Mouse (Mus musculus) forebrain, embryonic 12.5 days (tissue): ENCODE data around the gene Usp7. TPM values are rescaled to one million over a fixed set of nuclear protein-coding genes. Genes with fewer than 3 reads are reported as not detected.
"Not testable (repeated sequence)": the region's sequence is repeated elsewhere in the genome, so short reads cannot be mapped to it uniquely, and the experiment has no call there.

Source experiments
- ATAC-seq: fragments of 200-750 bp; cut with Nextera tagmentation; 2 replicates; pipeline ENCODE4 v1.8.0; 2017; ENCODE audit warnings: moderate TSS enrichment; ENCODE audit not compliant: low FRiP score
- H3K27ac ChIP-seq: fragments of 300-500 bp; sonication (generic); 2 replicates; pipeline ENCODE4 v1.5.1; 2016; ENCODE audit warnings: mild to moderate bottlenecking
- H3K27me3 ChIP-seq: fragments of 300-500 bp; sonication (generic); 2 replicates; pipeline ENCODE4 v1.6.1; 2016; ENCODE audit warnings: mild to moderate bottlenecking
- H3K36me3 ChIP-seq: fragments of 300-500 bp; sonication (generic); replicated peaks from 2 replicates; pipeline ENCODE4 v1.6.1; 2016; ENCODE audit warnings: mild to moderate bottlenecking
- H3K4me1 ChIP-seq: fragments of 300-500 bp; sonication (generic); 2 replicates; pipeline ENCODE4 v1.6.1; 2016
- H3K4me2 ChIP-seq: fragments of 300-500 bp; sonication (generic); 2 replicates; pipeline ENCODE4 v1.6.1; 2016; ENCODE audit warnings: mild to moderate bottlenecking, moderate library complexity
- H3K4me3 ChIP-seq: fragments of 300-500 bp; sonication (generic); replicated peaks from 2 replicates; pipeline ENCODE4 v1.5.1; 2016; ENCODE audit warnings: mild to moderate bottlenecking
- H3K9ac ChIP-seq: fragments of 300-500 bp; sonication (generic); 2 replicates; pipeline ENCODE4 v1.6.1; 2016; ENCODE audit warnings: mild to moderate bottlenecking
- H3K9me3 ChIP-seq: fragments of 300-500 bp; sonication (generic); 2 replicates; pipeline ENCODE4 v1.6.1; 2016
- WGBS: fragments of 180-500 bp; shearing (Covaris S2); methylation state at CpG from one replicate; pipeline ENCODE4 v1.1.7; 2016; 5-methylcytosine and 5-hydroxymethylcytosine counted together
- polyA plus RNA-seq: library from polyadenylated mRNA; unstranded; fragments of >200 nt; fragmentation: Nextera tagmentation; extraction: Ambion mirVana; gene quantifications from 2 replicates; pipeline ENCODE4 v1.2.1, GENCODE M21; 2016

The Usp7 gene
- polyA plus RNA-seq, 1 experiment from 2014 or later: 41.8 TPM

DNA sequence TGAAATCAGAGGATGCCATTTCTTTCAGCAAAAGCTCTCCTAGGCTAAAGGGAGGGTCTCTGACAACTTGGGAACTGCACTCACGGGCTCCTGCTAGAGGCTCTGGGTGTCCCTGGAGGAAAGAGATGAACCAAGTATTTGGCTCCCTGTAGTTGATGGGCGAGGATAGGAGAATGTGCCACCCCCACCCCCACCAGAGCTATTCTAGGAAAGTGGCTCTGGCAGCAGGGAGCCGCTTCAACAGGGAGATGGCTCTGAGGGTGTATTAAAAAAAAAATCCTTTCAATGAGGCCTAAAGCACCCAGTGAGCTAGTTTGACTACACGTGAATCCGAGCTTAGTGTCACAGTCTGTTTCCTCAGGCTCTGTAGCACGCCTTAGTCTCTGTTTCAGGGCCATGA is 29.1 kb downstream of the Usp7 start:
- Histone ChIP-seq H3K9me3 (no peaks in the 10 kb centered on the region), H3K4me1 (no peaks in the 10 kb centered on the region), H3K4me3 (no peak overlapping the region), H3K36me3 (no peaks in the 10 kb centered on the region), H3K27ac (no peak overlapping the region), H3K4me2 (no peak overlapping the region), H3K9ac (no peak overlapping the region), H3K27me3 (no peaks in the 10 kb centered on the region; the same call in 1 of the 2 replicates)
- 69% methylated on average over 6 of the region's 6 CpGs for WGBS
- no peak for ATAC-seq

DNA sequence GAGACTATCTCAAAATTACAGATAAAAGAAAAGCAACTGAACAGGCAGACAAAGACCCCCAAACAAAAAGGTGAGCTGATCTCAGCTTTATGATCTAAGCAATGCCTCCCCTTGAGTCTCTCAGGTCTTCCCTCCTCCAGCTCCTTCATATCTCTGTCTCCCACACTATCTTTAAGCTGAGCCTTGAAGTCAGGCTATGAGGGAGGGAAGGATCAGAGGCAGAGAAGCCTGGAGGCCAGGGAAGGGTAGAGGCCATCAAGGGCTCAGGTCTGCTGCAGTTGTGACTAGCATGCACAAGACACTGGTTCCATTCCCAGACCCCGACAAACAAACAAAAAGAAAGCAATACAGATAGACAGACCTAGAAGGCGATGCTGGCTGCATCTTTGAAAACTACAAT is 30.2 kb downstream of the Usp7 start:
- Histone ChIP-seq H3K4me3 (no peak overlapping the region), H3K9ac (no peak overlapping the region), H3K36me3 (no peaks in the 10 kb centered on the region), H3K9me3 (no peaks in the 10 kb centered on the region), H3K27me3 (no peaks in the 10 kb centered on the region; the same call in 1 of the 2 replicates), H3K4me1 (no peaks in the 10 kb centered on the region), H3K27ac (no peak overlapping the region), H3K4me2 (no peak overlapping the region)
- no peak for ATAC-seq
- 90% methylated on average over 2 of the region's 2 CpGs for WGBS

DNA sequence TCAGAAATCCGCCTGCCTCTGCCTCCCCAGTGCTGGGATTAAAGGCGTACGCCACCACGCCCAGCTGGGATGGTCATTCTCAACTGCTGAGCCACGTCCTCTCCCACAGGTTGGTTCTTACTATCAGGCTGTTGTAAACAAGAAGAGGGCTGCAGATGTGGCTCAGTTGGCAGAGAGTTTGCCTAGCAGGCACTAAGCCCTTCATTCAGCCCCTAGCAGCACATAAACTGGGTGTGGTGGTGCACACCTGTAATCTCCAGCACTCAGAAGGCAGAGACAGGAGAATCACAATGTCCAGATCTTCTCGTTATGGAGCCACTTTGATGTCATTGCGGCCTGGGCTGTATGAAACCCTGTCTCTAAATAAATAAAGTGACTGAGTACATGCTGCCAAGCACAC is 31.1 kb downstream of the Usp7 start:
- no peak for ATAC-seq
- H3K9me3 ChIP-seq: no peaks in the 10 kb centered on the region
- no peaks in the 10 kb centered on the region for H3K36me3 ChIP-seq
- no peak overlapping the region for H3K4me2 ChIP-seq
- no peaks in the 10 kb centered on the region for H3K4me1 ChIP-seq
- no peak overlapping the region for H3K4me3 ChIP-seq
- no peak overlapping the region for H3K27ac ChIP-seq
- H3K9ac ChIP-seq: no peak overlapping the region
- 95% methylated on average over 7 of the region's 7 CpGs for WGBS
- no peaks in the 10 kb centered on the region; the same call in 1 of the 2 replicates for H3K27me3 ChIP-seq

DNA sequence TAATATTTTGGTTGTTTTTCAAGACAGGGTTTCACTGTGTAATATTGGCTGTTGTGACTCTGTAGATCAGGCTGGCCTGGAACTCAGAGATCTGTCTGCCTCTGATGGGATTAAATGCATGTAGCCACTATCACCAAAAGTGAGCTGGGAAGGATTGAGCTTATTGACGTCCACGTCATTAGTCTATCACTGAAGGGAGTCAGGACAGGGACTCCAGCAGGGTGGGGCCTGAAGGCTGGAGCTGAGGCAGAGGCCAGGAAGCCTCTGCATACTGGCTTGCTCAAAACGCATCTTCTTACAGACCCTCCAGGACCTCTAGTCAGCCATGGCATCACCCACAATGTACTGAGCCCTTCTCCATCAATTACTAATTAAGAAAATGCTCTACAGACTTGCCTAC is 33.1 kb downstream of the Usp7 start:
- Histone ChIP-seq H3K4me3 (no peak overlapping the region), H3K27me3 (no peaks in the 10 kb centered on the region), H3K27ac (no peak overlapping the region), H3K9me3 (no peaks in the 10 kb centered on the region), H3K9ac (no peak overlapping the region), H3K4me1 (no peaks in the 10 kb centered on the region), H3K4me2 (no peak overlapping the region), H3K36me3 (no peaks in the 10 kb centered on the region)
- ATAC-seq: no peak
- WGBS: 75% methylated on average over 3 of the region's 3 CpGs

DNA sequence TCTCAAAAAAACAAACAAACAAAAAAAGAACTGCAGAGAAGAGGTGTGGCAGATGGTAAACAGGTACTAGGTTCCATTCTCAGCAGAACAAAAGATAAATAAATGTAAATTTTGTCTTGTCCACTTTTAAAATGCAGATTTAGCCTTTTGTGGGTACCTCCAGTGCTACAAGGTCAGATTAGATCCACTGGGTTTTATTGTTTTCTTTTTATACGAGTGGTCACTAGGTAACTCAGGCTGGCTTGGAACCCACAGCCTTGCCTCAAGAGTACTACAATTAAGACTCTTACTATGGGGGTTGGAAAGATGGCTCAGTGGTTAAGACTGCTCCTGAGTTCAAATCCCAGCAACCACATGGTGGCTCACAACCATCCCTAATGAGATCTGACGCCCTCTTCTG is 33.9 kb downstream of the Usp7 start:
- WGBS: 81% methylated on average over 2 of the region's 2 CpGs
- H3K27ac ChIP-seq: no peak overlapping the region
- no peaks in the 10 kb centered on the region for H3K36me3 ChIP-seq
- no peak overlapping the region for H3K4me3 ChIP-seq
- no peaks in the 10 kb centered on the region for H3K9me3 ChIP-seq
- ATAC-seq: no peak
- no peaks in the 10 kb centered on the region for H3K4me1 ChIP-seq
- no peak overlapping the region for H3K4me2 ChIP-seq
- H3K9ac ChIP-seq: no peak overlapping the region
- H3K27me3 ChIP-seq: no peaks in the 10 kb centered on the region

- not testable (repeated sequence) for H3K4me3 ChIP-seq, H3K36me3 ChIP-seq, H3K9ac ChIP-seq, H3K27ac ChIP-seq, H3K27me3 ChIP-seq, H3K4me1 ChIP-seq, H3K9me3 ChIP-seq, H3K4me2 ChIP-seq, ATAC-seq
- 98% methylated on average over 5 of the region's 6 CpGs for WGBS
Observed at GRCm38 (mm10) chr16:8757586-8757985, 34.5 kb downstream of the Usp7 start.

DNA sequence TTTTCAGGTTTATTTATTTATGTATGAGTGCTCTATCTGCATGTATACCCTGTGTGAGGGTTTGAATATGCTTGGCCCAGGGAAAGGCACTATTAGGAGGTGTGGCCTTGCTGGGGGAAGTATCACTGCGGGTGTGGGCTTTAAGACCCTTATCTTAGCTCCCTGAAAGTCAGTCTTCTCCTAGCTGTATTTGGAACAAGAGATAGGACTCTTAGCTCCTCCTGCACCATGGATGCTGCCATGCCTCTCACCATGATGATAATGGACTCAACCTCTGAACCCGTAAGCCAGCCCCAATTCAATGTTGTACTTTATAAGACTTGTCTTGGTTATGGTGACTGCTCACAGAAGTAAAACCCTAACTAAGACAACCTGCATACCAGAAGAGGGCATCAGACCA is 39.8 kb downstream of the Usp7 start:
- WGBS: 90% methylated on average over 2 of the region's 2 CpGs
- no peaks in the 10 kb centered on the region for H3K27me3 ChIP-seq
- no peaks in the 10 kb centered on the region for H3K36me3 ChIP-seq
- H3K9ac ChIP-seq: no peak overlapping the region
- no peak overlapping the region for H3K4me3 ChIP-seq
- ATAC-seq: no peak
- H3K27ac ChIP-seq: no peak overlapping the region
- H3K4me1 ChIP-seq: no peaks in the 10 kb centered on the region
- no peaks in the 10 kb centered on the region for H3K9me3 ChIP-seq
- H3K4me2 ChIP-seq: no peak overlapping the region

- WGBS: 82% methylated on average over 5 of the region's 5 CpGs
- no peaks in the 10 kb centered on the region for H3K9me3 ChIP-seq
- ATAC-seq: no peak
- no peaks in the 10 kb centered on the region for H3K27me3 ChIP-seq
- H3K27ac ChIP-seq: no peak overlapping the region
- no peaks in the 10 kb centered on the region for H3K4me1 ChIP-seq
- no peak overlapping the region for H3K4me2 ChIP-seq
- no peak overlapping the region for H3K4me3 ChIP-seq
- no peak overlapping the region for H3K9ac ChIP-seq
- no peaks in the 10 kb centered on the region for H3K36me3 ChIP-seq
Observed at GRCm38 (mm10) chr16:8751555-8752235, 40.4 kb downstream of the Usp7 start.

DNA sequence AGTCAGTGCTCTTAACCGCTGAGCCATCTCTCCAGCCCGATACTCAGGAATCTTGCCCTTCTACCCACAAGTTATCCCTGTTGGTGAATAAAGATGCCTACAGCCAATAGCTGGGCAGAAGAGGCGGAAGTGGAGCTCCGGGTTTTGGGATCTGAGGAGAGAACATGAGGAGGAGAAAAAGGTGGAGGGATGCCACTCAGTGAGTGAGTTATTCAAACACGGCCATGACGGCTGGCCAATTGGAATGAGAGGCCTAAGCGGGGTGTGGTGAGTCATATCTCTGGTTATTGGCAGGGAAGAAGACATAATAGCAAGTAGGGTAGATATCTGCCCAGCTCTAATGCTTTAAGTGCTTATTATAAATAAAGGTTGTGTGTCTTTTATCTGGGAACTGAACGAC is 43.2 kb downstream of the Usp7 start:
- ATAC-seq: no peak
- H3K4me2 ChIP-seq: no peak overlapping the region
- no peaks in the 10 kb centered on the region for H3K4me1 ChIP-seq
- no peak overlapping the region for H3K9ac ChIP-seq
- 96% methylated on average over 8 of the region's 8 CpGs for WGBS
- no peaks in the 10 kb centered on the region for H3K9me3 ChIP-seq
- H3K36me3 ChIP-seq: no peaks in the 10 kb centered on the region
- no peak overlapping the region for H3K4me3 ChIP-seq
- H3K27ac ChIP-seq: no peak overlapping the region
- H3K27me3 ChIP-seq: no peaks in the 10 kb centered on the region

DNA sequence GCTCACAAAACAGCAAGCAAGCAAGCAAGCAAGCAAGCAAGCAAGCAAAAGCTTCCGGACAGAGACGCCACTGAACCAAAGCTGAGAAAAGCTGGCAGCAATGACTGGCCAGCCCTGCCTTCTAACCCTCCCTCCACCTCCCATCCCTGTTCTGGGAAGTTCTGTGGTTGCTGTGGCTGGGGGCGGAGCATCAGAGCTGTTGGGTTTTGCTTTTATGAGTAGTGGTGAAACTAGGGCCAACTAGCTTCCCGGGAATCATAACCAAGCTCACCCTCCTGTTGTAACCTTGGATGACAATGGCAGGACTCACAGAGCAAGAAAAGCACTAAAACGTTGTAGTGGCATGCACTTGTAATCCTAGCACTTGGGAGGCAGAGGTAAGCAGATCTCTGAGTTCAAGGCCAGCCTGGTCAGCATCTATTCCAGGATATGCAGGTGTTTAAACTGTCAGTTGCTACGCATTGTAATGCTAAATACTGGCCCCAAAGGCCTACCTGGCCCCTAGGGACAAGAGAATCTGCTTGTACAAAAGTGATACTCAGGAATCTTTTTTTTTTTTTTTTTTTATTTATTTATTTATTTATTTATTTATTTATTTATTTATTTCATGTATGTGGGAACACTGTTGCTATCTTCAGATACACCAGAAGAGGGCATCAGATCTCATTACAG is 43.8 kb downstream of the Usp7 start:
- Histone ChIP-seq H3K9me3 (no peaks in the 10 kb centered on the region), H3K4me3 (no peak overlapping the region), H3K36me3 (no peaks in the 10 kb centered on the region), H3K9ac (no peak overlapping the region), H3K4me1 (no peaks in the 10 kb centered on the region), H3K27ac (no peak overlapping the region), H3K27me3 (no peaks in the 10 kb centered on the region), H3K4me2 (no peak overlapping the region)
- ATAC-seq: no peak
- WGBS: 86% methylated on average over 6 of the region's 6 CpGs

DNA sequence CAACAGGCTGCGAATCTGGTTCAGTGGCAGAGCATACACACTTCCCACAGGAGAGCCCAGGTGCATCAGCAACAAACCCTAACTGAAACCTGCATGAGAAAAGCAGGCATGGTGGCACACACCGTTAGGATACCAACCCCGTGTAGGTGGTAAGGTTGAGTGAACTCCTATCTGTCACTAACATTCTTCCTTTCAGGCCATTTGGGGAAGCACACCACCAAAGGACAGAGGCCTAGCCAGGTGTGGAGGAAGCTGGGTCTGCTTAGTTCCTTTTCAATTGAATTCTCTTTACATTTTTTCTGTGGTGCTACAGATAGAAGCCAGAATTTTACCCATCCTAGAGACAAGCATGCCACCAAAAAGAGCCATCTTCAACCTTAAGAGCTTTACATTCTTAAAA is 44.3 kb downstream of the Usp7 start:
- ATAC-seq: no peak
- Histone ChIP-seq H3K4me2 (no peak overlapping the region), H3K4me3 (no peak overlapping the region), H3K9me3 (no peaks in the 10 kb centered on the region), H3K36me3 (no peaks in the 10 kb centered on the region), H3K4me1 (no peaks in the 10 kb centered on the region), H3K9ac (no peak overlapping the region), H3K27ac (no peak overlapping the region), H3K27me3 (0 out of 2 replicates have a peak, but pooled peaks cover under 1% of the 10 kb centered on the region)
- WGBS: 87% methylated on average over 3 of the region's 3 CpGs

GRCm38 (mm10) chr16:8746509-8746908 is 45.6 kb downstream of the Usp7 start:
- WGBS: 81% methylated on average over 2 of the region's 2 CpGs
- Histone ChIP-seq H3K27ac (no peak overlapping the region), H3K9me3 (no peaks in the 10 kb centered on the region), H3K36me3 (no peaks in the 10 kb centered on the region), H3K4me3 (no peak overlapping the region), H3K27me3 (0 out of 2 replicates have a peak, but pooled peaks cover 3% of the 10 kb centered on the region), H3K4me2 (no peak overlapping the region), H3K9ac (no peak overlapping the region), H3K4me1 (no peaks in the 10 kb centered on the region)
- no peak for ATAC-seq

GRCm38 (mm10) chr16:8745751-8746150 is 46.4 kb downstream of the Usp7 start:
- no peak overlapping the region for H3K4me3 ChIP-seq
- H3K27ac ChIP-seq: no peak overlapping the region
- H3K4me2 ChIP-seq: no peak overlapping the region
- no peaks in the 10 kb centered on the region for H3K4me1 ChIP-seq
- H3K9me3 ChIP-seq: no peaks in the 10 kb centered on the region
- H3K9ac ChIP-seq: no peak overlapping the region
- ATAC-seq: no peak
- 96% methylated on average over 2 of the region's 2 CpGs for WGBS
- no peaks in the 10 kb centered on the region for H3K36me3 ChIP-seq
- H3K27me3 ChIP-seq: 0 out of 2 replicates have a peak, but pooled peaks cover 3% of the 10 kb centered on the region
